Mouse (Mus musculus): ENCODE data around the gene Fam168a.
"Not testable (repeated sequence)": the region's sequence is repeated elsewhere in the genome, so short reads cannot be mapped to it uniquely, and the experiment has no call there.

Fam168a gene

GRCm38 (mm10) chr7:100706883-100707480 is 547 bp downstream of the Fam168a start:
- no peak for DNase-seq (ENCODE audit: low spot score in 2 of 2)

- no peak for DNase-seq (ENCODE audit: low spot score in 2 of 2)
These were observed 12.3 kb downstream of the Fam168a start for GRCm38 (mm10) chr7:100718741-100719140.

- DNase-seq (ENCODE audit: low spot score in 2 of 2): no peak
These were observed 15.8 kb downstream of the Fam168a start for GRCm38 (mm10) chr7:100722268-100722667.

- no peak for DNase-seq (ENCODE audit: low spot score in 2 of 2)
These were observed 17.2 kb downstream of the Fam168a start for GRCm38 (mm10) chr7:100723453-100724294.

GRCm38 (mm10) chr7:100727538-100728085 is 21.2 kb downstream of the Fam168a start:
- no peak for DNase-seq (ENCODE audit: low spot score in 2 of 2)

GRCm38 (mm10) chr7:100729778-100730177 is 23.3 kb downstream of the Fam168a start:
- DNase-seq (ENCODE audit: low spot score in 2 of 2): no peak

- no peak for DNase-seq (ENCODE audit: low spot score in 2 of 2)
These were observed 26.1 kb downstream of the Fam168a start for GRCm38 (mm10) chr7:100732341-100733050.

- DNase-seq (ENCODE audit: low spot score in 2 of 2): no peak
These were observed 26.8 kb downstream of the Fam168a start for GRCm38 (mm10) chr7:100733051-100733813.

GRCm38 (mm10) chr7:100734201-100734600 is 27.8 kb downstream of the Fam168a start:
- no peak for DNase-seq (ENCODE audit: low spot score in 2 of 2)

GRCm38 (mm10) chr7:100734905-100735304 is 28.5 kb downstream of the Fam168a start:
- DNase-seq (ENCODE audit: low spot score in 2 of 2): not testable (repeated sequence)

GRCm38 (mm10) chr7:100736131-100736530 is 29.7 kb downstream of the Fam168a start:
- no peak for DNase-seq (ENCODE audit: low spot score in 2 of 2)

GRCm38 (mm10) chr7:100744372-100744771 is 37.9 kb downstream of the Fam168a start:
- DNase-seq (ENCODE audit: low spot score in 2 of 2): no peak

GRCm38 (mm10) chr7:100750101-100750500 is 43.7 kb downstream of the Fam168a start:
- no peak for DNase-seq (ENCODE audit: low spot score in 2 of 2)

- DNase-seq (ENCODE audit: low spot score in 2 of 2): no peak
These were observed 52.3 kb downstream of the Fam168a start for GRCm38 (mm10) chr7:100758718-100759117.

- DNase-seq (ENCODE audit: low spot score in 2 of 2): no peak
These were observed 56.3 kb downstream of the Fam168a start for GRCm38 (mm10) chr7:100762726-100763125.

GRCm38 (mm10) chr7:100767568-100767967 is 61.1 kb downstream of the Fam168a start:
- no peak for DNase-seq (ENCODE audit: low spot score in 2 of 2)

- no peak for DNase-seq (ENCODE audit: low spot score in 2 of 2)
These were observed 61.6 kb downstream of the Fam168a start for GRCm38 (mm10) chr7:100768009-100768408.

GRCm38 (mm10) chr7:100769534-100770083 is 63.2 kb downstream of the Fam168a start:
- no peak for DNase-seq (ENCODE audit: low spot score in 2 of 2)

GRCm38 (mm10) chr7:100770669-100771341 is 64.4 kb downstream of the Fam168a start:
- DNase-seq (ENCODE audit: low spot score in 2 of 2): no peak

- DNase-seq (ENCODE audit: low spot score in 2 of 2): no peak
These were observed 67.8 kb downstream of the Fam168a start for GRCm38 (mm10) chr7:100774189-100774588.

GRCm38 (mm10) chr7:100775810-100776209 is 69.4 kb downstream of the Fam168a start:
- no peak for DNase-seq (ENCODE audit: low spot score in 2 of 2)

Measured in natural killer cell, adult 2 months (primary cell).